ENCODE assay signal across 11 mouse cellular contexts in the genomic region with DNA sequence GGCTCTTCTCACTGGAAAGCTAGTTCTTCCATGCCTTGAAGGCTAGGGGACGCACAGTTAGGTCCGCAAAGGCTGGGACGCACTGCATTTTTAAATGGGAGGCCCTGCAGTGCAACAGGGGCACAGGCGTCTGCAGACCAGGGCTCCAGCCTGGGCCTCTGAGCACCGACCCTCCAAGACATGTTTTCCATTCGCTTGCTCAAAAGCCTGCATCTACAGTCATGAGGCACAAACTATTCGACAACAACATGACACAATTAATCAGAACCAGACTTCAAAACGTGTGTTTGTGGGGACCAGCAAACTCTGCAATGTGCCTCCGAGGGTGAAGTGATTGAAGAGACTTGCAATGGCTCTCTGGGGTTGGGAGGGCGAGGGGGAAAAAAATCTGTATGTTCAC. TPM values are rescaled to one million over a fixed set of nuclear protein-coding genes. Genes with fewer than 3 reads are reported as not detected.
DNase-seq lines count a peak whose midpoint lies in the region; ATAC-seq and TF ChIP-seq lines count a peak whose summit lies in the region.
"Had no signal": no experiment of that assay in that cellular context is flagged by ENCODE, and none has a peak within 500 bp of the region (broad histone marks: within the 10 kb centered on the region; RNA-seq: fewer than 3 reads in every experiment).

No protein-coding gene starts in this region.

- no peaks in the 10 kb centered on the region for H3K36me3 ChIP-seq in intestine, embryonic 14.5 days (ENCODE audit: control insufficient read depth, insufficient read depth, low read length)
- no peaks in the 10 kb centered on the region for H3K36me3 ChIP-seq in intestine, postnatal 0 days (ENCODE audit: control insufficient read depth, insufficient read depth)
- no peaks in the 10 kb centered on the region for H3K36me3 ChIP-seq in forebrain, embryonic 13.5 days (ENCODE audit: poor library complexity, severe bottlenecking)
- H3K36me3 ChIP-seq in limb, embryonic 11.5 days (ENCODE audit: control insufficient read depth, insufficient read depth, low read length) = no peaks in the 10 kb centered on the region
- H3K36me3 ChIP-seq in stomach, embryonic 14.5 days (ENCODE audit: control insufficient read depth, insufficient read depth, low read length) = no peaks in the 10 kb centered on the region

- peaks cover 43% of the 10 kb centered on the region for H3K27me3 ChIP-seq in intestine, embryonic 14.5 days (replicated peaks; ENCODE audit: control insufficient read depth, insufficient read depth, low read length)
- H3K27me3 ChIP-seq in intestine, postnatal 0 days (replicated peaks; ENCODE audit: control insufficient read depth, insufficient read depth, low read length) = peaks cover 42% of the 10 kb centered on the region
- H3K27me3 ChIP-seq in forebrain, embryonic 13.5 days = peaks cover 82% of the 10 kb centered on the region
- H3K27me3 ChIP-seq in limb, embryonic 11.5 days (ENCODE audit: control insufficient read depth, insufficient read depth, low read length) = peaks cover 41% of the 10 kb centered on the region
- 0 out of 2 replicates have a peak, but pooled peaks cover 7% of the 10 kb centered on the region for H3K27me3 ChIP-seq in stomach, embryonic 14.5 days (ENCODE audit: control insufficient read depth, insufficient read depth, low read length)

- no peak for ATAC-seq in intestine, embryonic 14.5 days (replicated peaks; ENCODE audit: low FRiP score, low TSS enrichment, low read depth)
- no peak for ATAC-seq in intestine, postnatal 0 days
- no peak for ATAC-seq in forebrain, embryonic 13.5 days
- no peak for ATAC-seq in limb, embryonic 11.5 days (ENCODE audit: insufficient number of reproducible peaks, low FRiP score, low TSS enrichment, low read depth)
- no peak for ATAC-seq in stomach, embryonic 14.5 days (ENCODE audit: insufficient number of reproducible peaks, insufficient read depth, low FRiP score, low read depth)

- peak overlapping the region; percentile 1; the same call in 1 of the 2 replicates for H3K4me3 ChIP-seq in intestine, embryonic 14.5 days (ENCODE audit: low read depth, low read length)
- H3K4me3 ChIP-seq in intestine, postnatal 0 days (ENCODE audit: low read depth, low read length) = no peak overlapping the region
- H3K4me3 ChIP-seq in forebrain, embryonic 13.5 days = peak overlapping the region; percentile 64
- H3K4me3 ChIP-seq in limb, embryonic 11.5 days (ENCODE audit: low read depth, low read length) = no peak overlapping the region
- peak overlapping the region; percentile 70 for H3K4me3 ChIP-seq in stomach, embryonic 14.5 days (ENCODE audit: low read depth, low read length)

- H3K4me1 ChIP-seq in intestine, embryonic 14.5 days (replicated peaks; ENCODE audit: control insufficient read depth, insufficient read depth, low read length) = peaks cover 26% of the 10 kb centered on the region
- no peaks in the 10 kb centered on the region; the same call in 1 of the 2 replicates for H3K4me1 ChIP-seq in intestine, postnatal 0 days (replicated peaks; ENCODE audit: control insufficient read depth, insufficient read depth, low read length)
- H3K4me1 ChIP-seq in forebrain, embryonic 13.5 days = peaks cover 49% of the 10 kb centered on the region
- H3K4me1 ChIP-seq in limb, embryonic 11.5 days (ENCODE audit: control insufficient read depth, insufficient read depth, low read length) = peaks cover 26% of the 10 kb centered on the region
- peaks cover 31% of the 10 kb centered on the region for H3K4me1 ChIP-seq in stomach, embryonic 14.5 days (ENCODE audit: control insufficient read depth, insufficient read depth, low read length)

- TF ChIP-seq CTCF in intestine, postnatal 0 days (IDR thresholded peaks at IDR 0.05; ENCODE audit: low read depth) = no peak

- H3K9me3 ChIP-seq in intestine, embryonic 14.5 days (ENCODE audit: control insufficient read depth, low read length) = no peaks in the 10 kb centered on the region
- H3K9me3 ChIP-seq in intestine, postnatal 0 days (ENCODE audit: control insufficient read depth) = no peaks in the 10 kb centered on the region
- H3K9me3 ChIP-seq in forebrain, embryonic 13.5 days (replicated peaks) = no peaks in the 10 kb centered on the region
- H3K9me3 ChIP-seq in limb, embryonic 11.5 days (ENCODE audit: control insufficient read depth, low read length) = no peaks in the 10 kb centered on the region
- no peaks in the 10 kb centered on the region for H3K9me3 ChIP-seq in stomach, embryonic 14.5 days (ENCODE audit: control insufficient read depth, low read depth, low read length)

- DNase-seq in intestine, embryonic 14.5 days (ENCODE audit: low spot score) = no peak
- DNase-seq in limb, embryonic 11.5 days (ENCODE audit: low spot score) = peak; percentile 64
- DNase-seq in adipocyte (ENCODE audit: low spot score) = no peak
- DNase-seq in right cerebral cortex, adult 18-20 months = no peak
- DNase-seq: adrenal gland, postnatal 10 days; cerebellum, postnatal 25 days; gastrocnemius, postnatal 10 days; thymus, adult 18-20 months had no signal

- peak overlapping the region; percentile 70 for H3K4me2 ChIP-seq in intestine, embryonic 14.5 days (ENCODE audit: low read length)
- no peak overlapping the region for H3K4me2 ChIP-seq in intestine, postnatal 0 days (replicated peaks; ENCODE audit: low read depth)
- peak overlapping the region; percentile 97 for H3K4me2 ChIP-seq in forebrain, embryonic 13.5 days
- peak overlapping the region; percentile 7; the same call in 1 of the 2 replicates for H3K4me2 ChIP-seq in limb, embryonic 11.5 days (ENCODE audit: low read depth, severe bottlenecking)
- H3K4me2 ChIP-seq in stomach, embryonic 14.5 days (replicated peaks; ENCODE audit: low read depth, low read length) = peak overlapping the region; percentile 94

- no peak overlapping the region for H3K27ac ChIP-seq in intestine, embryonic 14.5 days (ENCODE audit: low read depth)
- no peak overlapping the region for H3K27ac ChIP-seq in intestine, postnatal 0 days (ENCODE audit: low read depth, low read length)
- H3K27ac ChIP-seq in forebrain, embryonic 13.5 days = no peak overlapping the region
- H3K27ac ChIP-seq in limb, embryonic 11.5 days (replicated peaks; ENCODE audit: low read depth, low read length) = no peak overlapping the region
- H3K27ac ChIP-seq in stomach, embryonic 14.5 days (ENCODE audit: low read length) = no peak overlapping the region

- no peak overlapping the region for H3K9ac ChIP-seq in intestine, embryonic 14.5 days (ENCODE audit: low read length)
- no peak overlapping the region for H3K9ac ChIP-seq in intestine, postnatal 0 days (ENCODE audit: low read depth, low read length)
- peak overlapping the region; percentile 4; the same call in 1 of the 2 replicates for H3K9ac ChIP-seq in forebrain, embryonic 13.5 days
- no peak overlapping the region for H3K9ac ChIP-seq in limb, embryonic 11.5 days (ENCODE audit: low read length)
- no peak overlapping the region for H3K9ac ChIP-seq in stomach, embryonic 14.5 days (replicated peaks; ENCODE audit: low read depth, low read length)

- WGBS in intestine, embryonic 14.5 days = 21% methylated on average over 10 of the region's 10 CpGs
- 31% methylated on average over 10 of the region's 10 CpGs for WGBS in intestine, postnatal 0 days
- 3% methylated on average over 10 of the region's 10 CpGs for WGBS in forebrain, embryonic 13.5 days
- 4% methylated on average over 10 of the region's 10 CpGs for WGBS in limb, embryonic 11.5 days
- 36% methylated on average over 10 of the region's 10 CpGs for WGBS in stomach, embryonic 14.5 days

RNA-seq across cellular contexts. Expression of gene Ntn1, which starts 17.1 kb away (rescaled TPM):
- polyA plus RNA-seq in intestine, embryonic 14.5 days (2014; fragmentation: Nextera tagmentation; extraction: Ambion mirVana) = 6.2 and 6.7 TPM in 2 replicates
- 8.7 and 8.8 TPM in 2 replicates for polyA plus RNA-seq in intestine, postnatal 0 days (2015; fragmentation: Nextera tagmentation; extraction: Ambion mirVana)
- polyA plus RNA-seq in forebrain, embryonic 13.5 days (2015; fragmentation: Nextera tagmentation; extraction: Ambion mirVana) = 6.8 and 8.5 TPM in 2 replicates
- 3.3 and 5.4 TPM in 2 replicates for polyA plus RNA-seq in limb, embryonic 11.5 days (2014; fragmentation: Nextera tagmentation; extraction: Ambion mirVana)
- polyA plus RNA-seq in stomach, embryonic 14.5 days (2014; fragmentation: Nextera tagmentation; extraction: Ambion mirVana) = 8.7 and 10.9 TPM in 2 replicates

RNA-seq across cellular contexts. Expression of gene Pik3r5, which starts 48.4 kb away (rescaled TPM):
- 0.61 and 0.78 TPM in 2 replicates for polyA plus RNA-seq in intestine, embryonic 14.5 days (2014; fragmentation: Nextera tagmentation; extraction: Ambion mirVana)
- 0.22 and 0.35 TPM in 2 replicates for polyA plus RNA-seq in intestine, postnatal 0 days (2015; fragmentation: Nextera tagmentation; extraction: Ambion mirVana)
- 0.09 and 0.15 TPM in 2 replicates for polyA plus RNA-seq in forebrain, embryonic 13.5 days (2015; fragmentation: Nextera tagmentation; extraction: Ambion mirVana)
- polyA plus RNA-seq in limb, embryonic 11.5 days (2014; fragmentation: Nextera tagmentation; extraction: Ambion mirVana) = 1.2 and 1.7 TPM in 2 replicates
- polyA plus RNA-seq in stomach, embryonic 14.5 days (2014; fragmentation: Nextera tagmentation; extraction: Ambion mirVana) = 1.1 and 1.3 TPM in 2 replicates

Comparison
In these comparisons a context has a peak if more than half of its experiments do, and no peak if none do; other contexts are left out.
1. H3K4me3 ChIP-seq: peak in intestine, embryonic 14.5 days (single experiment), forebrain, embryonic 13.5 days (single experiment) and stomach, embryonic 14.5 days (single experiment); none in intestine, postnatal 0 days (single experiment) and limb, embryonic 11.5 days (single experiment).